Mouse (Mus musculus): Measurements from ENCODE around the gene Ndufs2.
A peak's percentile ranks its signal among the peaks of the same experiment; 100 is the strongest.
"Not testable (repeated sequence)": the region's sequence is repeated elsewhere in the genome, so short reads cannot be mapped to it uniquely, and the experiment has no call there.

Gene Ndufs2

DNA sequence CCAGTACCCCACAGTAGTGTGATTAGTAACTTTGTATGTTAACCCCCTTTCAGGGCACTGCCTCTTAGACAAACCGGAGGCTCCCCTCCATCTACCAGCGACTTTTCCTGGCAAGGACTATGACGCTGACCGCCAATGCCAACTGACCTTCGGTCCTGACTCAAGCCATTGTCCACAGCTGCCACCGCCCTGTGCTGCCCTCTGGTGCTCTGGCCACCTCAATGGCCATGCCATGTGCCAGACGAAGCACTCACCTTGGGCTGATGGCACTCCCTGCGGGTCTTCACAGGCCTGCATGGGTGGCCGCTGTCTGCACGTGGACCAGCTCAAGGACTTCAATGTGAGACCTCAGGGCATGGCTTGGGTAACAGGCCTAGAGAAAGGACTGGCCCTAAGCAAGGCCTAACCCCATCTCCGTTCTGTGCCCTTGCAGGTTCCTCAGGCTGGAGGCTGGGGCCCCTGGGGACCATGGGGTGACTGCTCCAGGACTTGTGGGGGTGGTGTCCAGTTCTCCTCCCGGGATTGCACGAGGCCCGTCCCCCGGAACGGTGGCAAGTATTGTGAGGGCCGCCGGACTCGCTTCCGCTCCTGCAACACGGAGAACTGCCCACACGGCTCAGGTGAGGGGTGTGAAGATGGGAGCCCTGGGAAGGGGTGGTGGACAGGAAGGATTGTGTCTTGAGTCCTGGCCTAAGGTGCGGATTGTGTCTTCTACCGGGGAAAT lies 5.1 kb upstream of the Ndufs2 start:
- no peak for DNase-seq (ENCODE audit: low read depth)

DNA sequence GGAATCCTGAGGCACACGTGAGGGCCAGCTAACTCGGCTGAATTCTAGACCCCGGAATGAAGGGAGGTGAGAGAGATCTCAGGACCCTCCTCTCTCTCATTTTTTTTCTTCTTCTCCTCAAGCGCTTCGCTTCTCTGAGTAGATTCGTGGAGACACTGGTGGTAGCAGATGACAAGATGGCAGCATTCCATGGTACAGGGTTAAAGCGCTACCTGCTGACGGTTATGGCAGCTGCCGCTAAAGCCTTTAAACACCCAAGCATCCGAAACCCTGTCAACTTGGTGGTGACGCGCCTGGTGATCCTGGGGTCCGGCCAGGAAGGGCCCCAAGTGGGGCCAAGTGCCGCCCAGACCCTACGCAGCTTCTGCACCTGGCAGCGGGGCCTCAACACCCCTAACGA lies 1.2 kb upstream of the Ndufs2 start:
- DNase-seq (ENCODE audit: low read depth), result no peak

DNA sequence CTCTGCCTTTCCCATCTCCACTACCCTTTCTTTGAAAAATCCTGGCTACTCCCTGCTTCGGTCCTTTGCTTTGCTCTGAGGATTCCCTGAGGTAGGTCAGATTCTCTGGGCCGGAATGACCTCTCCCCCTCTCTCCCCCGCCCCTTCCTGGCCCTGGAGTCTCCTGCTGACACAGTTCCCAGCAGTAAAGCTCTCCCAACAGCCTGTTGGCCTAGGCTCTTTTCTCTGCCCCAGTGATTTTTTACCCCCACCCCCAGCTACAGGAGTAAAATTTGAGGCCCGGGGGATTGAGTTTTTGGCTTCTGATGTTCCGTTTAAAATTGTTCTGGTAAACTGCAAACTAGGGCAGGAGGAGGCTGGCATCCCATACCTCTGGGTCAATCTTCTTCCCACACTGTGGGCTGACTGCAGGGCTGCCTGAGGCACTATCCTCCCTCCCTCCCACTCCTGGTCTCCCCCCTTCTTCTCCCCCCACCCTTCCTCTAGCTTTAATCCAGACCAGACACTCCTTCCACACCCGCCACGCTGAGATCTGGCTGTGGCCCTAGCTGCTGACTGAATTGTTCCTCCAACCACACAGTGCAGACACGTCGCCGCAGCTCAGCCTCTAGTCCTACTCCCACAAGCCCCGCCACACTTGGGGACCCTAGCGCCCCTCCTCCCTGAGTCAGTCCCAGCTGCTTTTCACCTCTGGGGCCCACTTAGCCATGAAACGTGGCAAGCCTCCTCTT lies 571 bp upstream of the Ndufs2 start:
- no peak for DNase-seq (ENCODE audit: low read depth)

- no peak for DNase-seq (ENCODE audit: low read depth)
Measured at GRCm38 (mm10) chr1:171249913-171250600, 1.1 kb downstream of the Ndufs2 start, which contains the start of gene Adamts4. TSS of gene Adamts4 (plus strand) at chr1:171250421.

DNA sequence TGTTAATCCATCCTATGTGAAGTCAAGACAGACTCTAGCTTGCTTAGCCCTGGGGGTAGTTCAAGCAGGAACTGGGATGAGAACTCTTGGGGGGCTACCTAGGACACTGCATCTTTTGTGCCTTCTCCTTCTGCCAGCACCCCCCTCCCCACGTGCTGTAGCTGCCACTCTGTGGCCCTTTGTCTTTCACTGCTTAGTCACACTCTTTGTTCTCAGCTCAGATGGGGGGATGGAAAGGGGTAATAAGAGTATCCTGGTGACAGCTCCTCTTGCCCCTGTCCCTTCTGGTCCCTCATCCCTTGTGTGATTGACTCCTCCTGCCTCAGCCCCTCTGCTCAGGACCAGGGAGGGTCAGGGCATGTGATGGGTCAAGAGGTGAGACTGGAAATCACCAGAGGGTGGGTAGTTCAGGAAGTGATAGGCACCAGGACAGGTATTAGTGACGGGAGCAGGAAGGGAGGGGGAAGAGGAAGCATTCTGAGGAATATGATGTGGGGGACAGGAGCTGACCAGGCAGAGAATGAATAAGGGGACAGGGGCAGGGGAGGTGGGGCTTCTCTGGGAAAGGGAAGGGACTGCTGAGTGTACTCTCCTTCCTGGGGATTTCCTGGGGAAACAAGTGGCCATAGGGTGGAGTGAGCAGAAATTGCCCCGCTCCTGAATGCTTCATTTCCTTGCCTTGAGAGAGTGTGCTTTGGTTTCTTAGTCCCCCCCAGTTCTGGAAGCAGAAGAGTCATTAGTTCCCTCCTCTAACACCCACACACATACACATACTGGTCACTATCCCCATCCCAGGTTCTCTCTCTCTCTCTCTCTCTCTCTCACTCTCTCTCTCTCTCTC lies 2.6 kb downstream of the Ndufs2 start:
- no peak for DNase-seq (ENCODE audit: low read depth)

DNA sequence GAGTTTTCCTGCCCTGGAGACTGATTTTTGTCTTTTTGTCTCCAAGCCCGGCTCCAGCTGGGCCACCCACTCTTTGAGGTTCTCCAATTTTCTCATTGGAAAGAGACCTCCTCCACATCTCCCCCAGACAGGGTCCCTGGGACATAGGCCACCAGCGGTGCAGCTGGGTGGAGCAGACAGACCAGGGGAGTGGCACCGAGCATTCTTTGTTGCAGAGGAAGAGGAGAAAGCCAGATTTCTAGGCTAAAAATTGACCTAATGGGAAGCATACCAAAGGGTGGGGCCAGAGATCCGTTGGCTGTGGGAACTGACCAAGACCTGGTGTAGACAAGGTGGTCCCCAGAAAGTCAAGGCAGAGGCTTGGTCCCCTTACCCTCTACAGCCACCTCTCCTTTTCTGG lies 3.3 kb downstream of the Ndufs2 start:
- DNase-seq (ENCODE audit: low read depth), result no peak

- no peak for DNase-seq (ENCODE audit: low read depth)
Measured at GRCm38 (mm10) chr1:171247453-171247841, 3.7 kb downstream of the Ndufs2 start.

- DNase-seq (ENCODE audit: low read depth), result peak; percentile 95
Measured at GRCm38 (mm10) chr1:171246709-171247452, 4.3 kb downstream of the Ndufs2 start.

GRCm38 (mm10) chr1:171245353-171245752 lies 5.8 kb downstream of the Ndufs2 start:
- DNase-seq (ENCODE audit: low read depth), result no peak

- not testable (repeated sequence) for DNase-seq (ENCODE audit: low read depth)
Measured at GRCm38 (mm10) chr1:171241952-171242351, 9.2 kb downstream of the Ndufs2 start.

DNA sequence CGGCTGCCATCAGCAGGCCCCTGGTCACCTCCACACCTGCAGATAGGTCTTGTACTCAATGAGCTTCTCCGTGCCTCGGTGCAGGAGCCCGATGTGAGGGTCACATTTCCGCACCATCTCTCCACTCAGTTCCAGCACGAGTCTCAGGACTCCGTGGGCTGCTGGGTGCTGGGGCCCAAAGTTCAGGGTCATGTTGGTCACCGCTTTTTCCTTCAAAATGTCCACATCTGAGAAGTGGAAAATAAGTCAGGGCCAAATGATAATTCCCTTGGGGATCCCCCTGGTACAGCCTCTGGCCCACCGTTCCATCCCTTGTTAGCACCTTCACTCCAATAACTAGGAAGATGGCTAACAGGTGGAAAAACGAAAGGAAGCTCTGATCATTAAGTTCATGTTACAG lies 10.3 kb downstream of the Ndufs2 start:
- no peak for DNase-seq (ENCODE audit: low read depth)

GRCm38 (mm10) chr1:171239992-171240744 lies 11.0 kb downstream of the Ndufs2 start:
- DNase-seq (ENCODE audit: low read depth), result no peak

GRCm38 (mm10) chr1:171238463-171238862 lies 12.7 kb downstream of the Ndufs2 start:
- DNase-seq (ENCODE audit: low read depth), result peak; percentile 64

DNA sequence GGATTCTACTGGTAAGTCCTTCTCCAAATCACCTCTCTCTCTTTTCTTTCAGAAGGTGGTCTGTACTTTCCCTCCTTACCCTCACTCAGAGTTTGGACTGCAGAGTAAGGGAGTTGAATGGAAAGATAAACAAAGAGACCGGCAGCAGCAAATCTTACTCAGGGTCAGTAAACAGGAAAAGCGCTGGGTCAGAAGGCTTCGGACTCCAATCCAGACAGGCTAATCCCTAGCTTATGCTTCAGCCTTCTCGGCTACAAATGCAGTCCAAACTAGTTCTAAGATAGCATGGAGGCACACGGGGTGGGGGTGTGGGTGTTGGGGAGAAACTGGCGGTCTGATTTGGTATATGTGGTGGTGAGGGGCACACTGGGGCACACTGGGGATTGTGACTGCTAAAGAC lies 13.8 kb downstream of the Ndufs2 start:
- DNase-seq (ENCODE audit: low read depth), result no peak

DNA sequence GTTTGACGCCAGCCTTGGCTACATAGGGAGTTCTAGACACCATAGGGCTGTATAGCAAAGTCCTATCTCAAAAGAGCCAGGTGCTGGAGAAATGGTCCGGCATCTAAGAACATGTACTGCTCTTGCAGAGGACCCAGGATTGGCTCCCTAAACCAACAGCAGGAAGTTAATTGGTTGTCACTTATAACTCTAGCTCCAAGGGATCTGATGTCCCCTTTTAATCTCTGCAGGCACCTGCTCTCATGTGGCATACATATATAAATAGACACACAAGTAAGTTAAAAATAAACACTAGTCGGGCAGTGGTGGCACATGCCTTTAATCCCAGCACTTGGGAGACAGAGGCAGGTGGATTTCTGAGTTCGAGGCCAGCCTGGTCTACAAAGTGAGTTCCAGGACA lies 15.4 kb downstream of the Ndufs2 start:
- no peak for DNase-seq (ENCODE audit: low read depth)

GRCm38 (mm10) chr1:171234538-171234937 lies 16.6 kb downstream of the Ndufs2 start:
- DNase-seq (ENCODE audit: low read depth), result no peak

- no peak for DNase-seq (ENCODE audit: low read depth)
Measured at GRCm38 (mm10) chr1:171234126-171234525, 17.1 kb downstream of the Ndufs2 start, which contains the start of gene Fcer1g. TSS of gene Fcer1g (minus strand) at chr1:171234365.

GRCm38 (mm10) chr1:171232800-171233730 lies 18.1 kb downstream of the Ndufs2 start:
- peak; percentile 54 for DNase-seq (ENCODE audit: low read depth)

- DNase-seq (ENCODE audit: low read depth), result no peak
Measured at GRCm38 (mm10) chr1:171232348-171232747, 18.8 kb downstream of the Ndufs2 start.
